Mouse (Mus musculus) kidney, postnatal 0 days (tissue): ENCODE data around the gene Glrx3. TPM values are rescaled to one million over a fixed set of nuclear protein-coding genes. Genes with fewer than 3 reads are reported as not detected.

Source experiments
- ATAC-seq: fragments of 200-750 bp; cut with Nextera tagmentation; replicated peaks from 2 replicates; pipeline ENCODE4 v1.8.0; 2017; ENCODE audit warnings: low read depth, moderate number of reproducible peaks, moderate TSS enrichment, moderate library complexity; ENCODE audit not compliant: low FRiP score
- DNase-seq: peaks from one replicate; pipeline ENCODE4 v3.0.0-alpha.2; 2016; ENCODE audit warnings: low spot score
- H3K27ac ChIP-seq: fragments of 300-500 bp; sonication (generic); 2 replicates; pipeline ENCODE4 v1.5.1; 2014; ENCODE audit warnings: mild to moderate bottlenecking
- H3K27me3 ChIP-seq: fragments of 300-500 bp; sonication (generic); 2 replicates; pipeline ENCODE4 v1.6.1; 2014; ENCODE audit warnings: low read length, mixed read lengths; ENCODE audit not compliant: insufficient read depth
- H3K36me3 ChIP-seq: fragments of 300-500 bp; sonication (generic); 2 replicates; pipeline ENCODE4 v1.6.1; 2014; ENCODE audit warnings: low read length, mixed read lengths; ENCODE audit not compliant: insufficient read depth
- H3K4me1 ChIP-seq: fragments of 300-500 bp; sonication (generic); replicated peaks from 2 replicates; pipeline ENCODE4 v1.6.1; 2014; ENCODE audit warnings: antibody characterized with exemption, low read length, mixed read lengths; ENCODE audit not compliant: insufficient read depth
- H3K4me2 ChIP-seq: fragments of 300-500 bp; sonication (generic); 2 replicates; pipeline ENCODE4 v1.6.1; 2014; ENCODE audit warnings: mild to moderate bottlenecking, low read length, moderate library complexity, mixed read lengths
- H3K4me3 ChIP-seq: fragments of 300-500 bp; sonication (generic); replicated peaks from 2 replicates; pipeline ENCODE4 v1.5.1; 2014; ENCODE audit warnings: low read depth, low read length
- H3K9ac ChIP-seq: fragments of 300-500 bp; sonication (generic); 2 replicates; pipeline ENCODE4 v1.6.1; 2014; ENCODE audit warnings: low read depth, low read length
- H3K9me3 ChIP-seq: fragments of 300-500 bp; sonication (generic); replicated peaks from 2 replicates; pipeline ENCODE4 v1.6.1; 2016; ENCODE audit warnings: low read length, inconsistent platforms, mixed read lengths
- CTCF ChIP-seq: IDR thresholded peaks from 2 replicates; pipeline ENCODE4 v1.5.1; 2016; ENCODE audit warnings: antibody characterized with exemption, low read depth, mild to moderate bottlenecking, moderate library complexity
- WGBS: fragments of 180-500 bp; shearing (Covaris S2); extraction: QIAGEN DNeasy Blood & Tissue Kit; methylation state at CpG from one replicate; pipeline ENCODE4 v1.1.7; 2014; 5-methylcytosine and 5-hydroxymethylcytosine counted together
- polyA plus RNA-seq: library from polyadenylated mRNA; unstranded; fragments of >200 nt; fragmentation: Nextera tagmentation; extraction: Ambion mirVana; gene quantifications from 2 replicates; pipeline ENCODE4 v1.2.1, GENCODE M21; 2015

Glrx3 gene
- polyA plus RNA-seq, 1 experiment from 2014 or later = 219 TPM

GRCm38 (mm10) chr7:137407428-137408058 is 29.9 kb upstream of the Glrx3 start:
- Histone ChIP-seq H3K36me3 (no peaks in the 10 kb centered on the region), H3K4me1 (no peaks in the 10 kb centered on the region), H3K27me3 (no peaks in the 10 kb centered on the region), H3K9me3 (no peaks in the 10 kb centered on the region), H3K9ac (no peak overlapping the region), H3K4me2 (no peak overlapping the region), H3K27ac (no peak overlapping the region), H3K4me3 (no peak overlapping the region)
- no peak for TF ChIP-seq CTCF
- ATAC-seq (no peak), DNase-seq (no peak)
- 96% methylated on average over 1 of the region's 1 CpGs for WGBS

DNA sequence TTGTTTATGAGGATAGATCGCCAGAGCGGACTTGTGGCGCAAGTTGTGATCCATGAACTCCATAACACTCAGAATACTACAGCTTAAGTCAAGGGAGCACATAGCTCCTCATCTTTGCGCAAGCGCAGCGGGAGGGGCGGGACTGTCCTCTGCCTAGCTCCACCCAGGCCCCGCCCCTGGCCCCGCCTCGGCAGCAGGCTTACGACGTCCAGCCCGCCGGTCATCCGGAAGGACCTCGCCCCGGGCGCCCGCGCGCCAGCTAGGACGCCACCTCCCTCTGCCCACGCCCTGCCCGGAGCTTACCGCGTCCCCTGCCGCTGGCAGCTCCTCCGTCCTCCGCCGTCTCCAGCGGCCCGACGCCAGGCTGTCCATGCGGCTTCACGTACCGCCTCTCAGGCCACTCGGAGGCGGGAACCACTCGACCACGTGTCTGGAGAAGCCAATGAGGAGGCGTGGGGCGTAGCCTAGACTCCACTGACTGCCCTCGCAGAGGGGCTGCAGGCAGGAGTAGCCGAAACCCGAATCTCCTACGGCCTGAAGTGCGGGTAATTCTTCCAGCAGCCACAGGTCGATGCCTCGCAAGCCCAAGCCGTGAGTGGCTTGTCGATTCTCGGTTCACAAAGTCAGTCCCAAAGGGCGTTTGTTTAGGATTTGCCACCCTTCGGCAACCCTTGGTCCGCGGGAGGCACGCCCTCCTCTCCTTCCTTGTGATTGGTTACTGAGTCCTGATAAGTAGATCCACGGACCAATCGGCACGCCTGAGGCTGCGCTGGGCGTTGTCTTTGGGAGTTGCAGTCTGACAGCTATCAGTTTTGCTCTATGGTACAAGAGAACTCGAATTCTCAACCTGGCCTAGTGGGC is 26.8 kb upstream of the Glrx3 start, which contains the start of gene 9430038I01Rik:
TSS of gene 9430038I01Rik (minus strand) at position 426 of the 861 bp plus-strand sequence.
- H3K4me2 ChIP-seq = peak within 1 kb of the TSS; percentile 64
- H3K9ac ChIP-seq = peak within 1 kb of the TSS; percentile 70
- no peaks in the 10 kb centered on the region for H3K9me3 ChIP-seq
- H3K27ac ChIP-seq = peak within 1 kb of the TSS; percentile 88
- ATAC-seq = peak; percentile 99
- H3K27me3 ChIP-seq = no peaks in the 10 kb centered on the region
- H3K4me1 ChIP-seq = no peaks in the 10 kb centered on the region
- no peaks in the 10 kb centered on the region for H3K36me3 ChIP-seq
- DNase-seq = peak; percentile 98
- H3K4me3 ChIP-seq = peak within 1 kb of the TSS; percentile 69
- 0 out of 2 replicates have a peak, but pooled peaks have one; percentile 9 for TF ChIP-seq CTCF
- under 1% methylated on average over 63 of the region's 63 CpGs for WGBS

GRCm38 (mm10) chr7:137414710-137415109 is 22.7 kb upstream of the Glrx3 start:
- Histone ChIP-seq H3K36me3 (no peaks in the 10 kb centered on the region), H3K27ac (no peak overlapping the region), H3K9me3 (no peaks in the 10 kb centered on the region), H3K9ac (no peak overlapping the region), H3K4me2 (no peak overlapping the region), H3K4me1 (no peaks in the 10 kb centered on the region), H3K4me3 (no peak overlapping the region), H3K27me3 (no peaks in the 10 kb centered on the region)
- no peak for TF ChIP-seq CTCF
- DNase-seq (no peak), ATAC-seq (no peak)
- 78% methylated on average over 7 of the region's 8 CpGs for WGBS

- H3K4me2 ChIP-seq = no peak overlapping the region
- H3K4me3 ChIP-seq = no peak overlapping the region
- TF ChIP-seq CTCF = no peak
- H3K9me3 ChIP-seq = no peaks in the 10 kb centered on the region
- H3K4me1 ChIP-seq = no peaks in the 10 kb centered on the region
- no peak overlapping the region for H3K27ac ChIP-seq
- H3K27me3 ChIP-seq = no peaks in the 10 kb centered on the region
- DNase-seq (no peak), ATAC-seq (no peak)
- no peaks in the 10 kb centered on the region for H3K36me3 ChIP-seq
- H3K9ac ChIP-seq = no peak overlapping the region
- 86% methylated on average over 2 of the region's 2 CpGs for WGBS
These were observed 16.9 kb upstream of the Glrx3 start for GRCm38 (mm10) chr7:137420550-137420949.

- no peak overlapping the region for H3K4me3 ChIP-seq
- H3K4me2 ChIP-seq = no peak overlapping the region
- no peak for TF ChIP-seq CTCF
- ATAC-seq (no peak), DNase-seq (no peak)
- 97% methylated on average over 4 of the region's 4 CpGs for WGBS
- no peak overlapping the region for H3K27ac ChIP-seq
- no peaks in the 10 kb centered on the region for H3K27me3 ChIP-seq
- no peaks in the 10 kb centered on the region for H3K9me3 ChIP-seq
- H3K9ac ChIP-seq = no peak overlapping the region
- no peaks in the 10 kb centered on the region for H3K36me3 ChIP-seq
- H3K4me1 ChIP-seq = no peaks in the 10 kb centered on the region
These were observed 16.2 kb upstream of the Glrx3 start for GRCm38 (mm10) chr7:137421236-137421635.

DNA sequence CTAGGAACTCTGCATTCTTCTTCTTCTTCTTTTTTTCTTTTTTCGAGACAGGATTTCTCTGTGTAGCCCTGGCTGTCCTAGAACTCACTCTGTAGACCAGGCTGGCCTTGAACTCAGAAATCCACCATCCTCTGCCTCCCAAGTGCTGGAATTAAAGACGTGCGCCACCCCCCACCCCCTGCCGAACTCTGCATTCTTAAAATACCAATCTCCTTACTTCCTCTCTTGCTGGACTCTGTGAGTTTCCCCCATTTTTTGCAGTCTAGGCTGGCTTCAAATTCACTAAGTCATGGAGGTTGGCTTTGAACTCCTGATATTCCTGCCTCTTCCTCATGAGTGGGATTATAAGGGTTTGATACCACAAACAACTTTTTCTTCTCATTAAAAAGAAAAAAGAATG is 10.7 kb upstream of the Glrx3 start:
- ATAC-seq (no peak), DNase-seq (no peak)
- H3K4me3 ChIP-seq = no peak overlapping the region
- WGBS = 61% methylated on average over 4 of the region's 4 CpGs
- no peak overlapping the region for H3K4me2 ChIP-seq
- no peaks in the 10 kb centered on the region for H3K27me3 ChIP-seq
- no peaks in the 10 kb centered on the region for H3K4me1 ChIP-seq
- H3K36me3 ChIP-seq = no peaks in the 10 kb centered on the region
- no peak overlapping the region for H3K9ac ChIP-seq
- no peak for TF ChIP-seq CTCF
- H3K9me3 ChIP-seq = no peaks in the 10 kb centered on the region
- no peak overlapping the region for H3K27ac ChIP-seq
